Mouse (Mus musculus): Measurements from ENCODE around the gene B230118H07Rik.

Gene B230118H07Rik

GRCm38 (mm10) chr2:101638979-101639839 lies 10.1 kb downstream of the B230118H07Rik start:
- DNase-seq (ENCODE audit: low spot score) = peak; percentile 57

DNA sequence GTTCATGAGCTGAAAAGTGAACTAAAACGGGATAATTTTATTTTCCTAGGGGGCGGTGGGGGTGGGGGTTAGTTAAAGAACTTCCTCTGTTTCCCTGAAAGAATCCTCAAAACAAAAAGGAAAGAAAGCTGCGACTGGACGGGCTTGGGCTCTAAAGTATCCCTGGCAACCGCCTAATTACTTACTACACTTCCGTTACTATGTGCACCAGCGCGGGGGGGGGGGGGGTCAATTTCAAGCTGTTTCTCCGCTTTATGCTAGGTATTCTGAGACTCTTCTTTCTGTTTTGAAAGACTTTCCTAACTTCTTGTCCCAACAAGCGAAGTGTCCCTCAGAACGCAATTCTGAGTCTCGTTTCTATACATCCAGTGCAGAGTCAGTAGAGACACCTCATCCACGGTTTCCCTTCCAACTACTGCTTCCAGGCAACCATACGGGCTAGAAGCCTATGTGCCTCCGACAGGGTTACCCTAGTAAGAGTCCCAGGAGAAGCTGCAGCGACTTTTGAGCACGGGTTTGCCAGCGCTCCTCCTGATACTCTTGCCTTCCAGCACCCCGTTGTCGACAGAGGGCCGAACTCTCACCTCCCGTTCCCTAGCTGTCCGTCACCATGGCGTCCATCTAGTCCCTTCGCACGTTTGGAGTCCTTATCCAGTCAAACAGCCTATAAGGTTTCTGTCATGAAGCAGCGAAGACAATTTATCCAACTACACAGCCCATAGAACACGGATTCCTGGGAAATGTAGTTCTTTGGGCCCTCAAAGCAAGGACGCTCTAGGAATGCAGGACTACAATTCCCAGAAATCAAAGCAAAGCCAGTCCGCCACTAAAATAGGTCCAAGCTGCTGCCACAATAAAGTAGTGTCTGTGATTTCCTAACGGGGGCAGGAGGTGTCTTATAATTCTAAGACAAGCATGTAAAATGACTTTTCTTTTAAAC lies 20.8 kb downstream of the B230118H07Rik start:
- peak; percentile 99 for DNase-seq (ENCODE audit: low spot score)

DNA sequence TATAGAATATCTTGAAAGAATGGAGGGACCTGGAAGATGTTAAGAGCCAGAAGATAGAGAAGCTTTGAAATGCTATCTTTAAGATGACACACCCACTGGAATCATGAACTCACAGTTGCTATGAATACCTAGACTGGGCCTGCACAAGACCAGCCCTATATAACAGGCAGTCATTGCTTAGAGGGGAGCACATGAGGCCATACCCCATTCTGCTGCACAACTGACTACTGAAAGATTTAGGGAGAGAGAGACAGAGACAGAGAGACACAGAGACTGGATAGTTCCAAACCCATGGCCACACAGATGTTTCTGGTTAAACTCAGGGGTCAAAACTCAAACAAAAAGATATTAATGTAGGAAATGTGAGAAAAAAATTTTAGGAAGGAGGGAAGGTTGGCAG lies 22.1 kb downstream of the B230118H07Rik start:
- no peak for DNase-seq (ENCODE audit: low spot score)

DNA sequence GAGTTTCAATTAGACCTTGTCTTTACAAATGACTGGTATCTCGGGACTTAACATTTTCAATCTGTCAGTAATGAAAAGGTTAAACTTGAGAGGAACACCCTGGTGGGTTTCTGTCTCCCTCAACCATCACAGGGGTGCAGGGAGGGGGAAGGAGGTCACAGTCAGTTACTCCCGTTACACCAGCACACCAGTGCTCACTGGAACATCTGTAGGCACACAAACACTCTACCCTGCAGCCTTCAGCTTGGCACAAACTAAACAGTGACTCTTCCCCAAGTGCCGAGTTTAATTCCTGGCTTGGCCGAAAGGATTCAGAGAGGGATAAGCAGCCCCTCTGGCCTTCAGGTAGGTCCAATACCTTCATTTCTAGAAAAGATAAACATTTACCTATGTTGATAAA lies 24.8 kb downstream of the B230118H07Rik start, which contains the start of gene Rag2:
Gene Rag2 (plus strand): TSS at position 193 of the 400 bp plus-strand sequence.
- DNase-seq (ENCODE audit: low spot score) = no peak

DNA sequence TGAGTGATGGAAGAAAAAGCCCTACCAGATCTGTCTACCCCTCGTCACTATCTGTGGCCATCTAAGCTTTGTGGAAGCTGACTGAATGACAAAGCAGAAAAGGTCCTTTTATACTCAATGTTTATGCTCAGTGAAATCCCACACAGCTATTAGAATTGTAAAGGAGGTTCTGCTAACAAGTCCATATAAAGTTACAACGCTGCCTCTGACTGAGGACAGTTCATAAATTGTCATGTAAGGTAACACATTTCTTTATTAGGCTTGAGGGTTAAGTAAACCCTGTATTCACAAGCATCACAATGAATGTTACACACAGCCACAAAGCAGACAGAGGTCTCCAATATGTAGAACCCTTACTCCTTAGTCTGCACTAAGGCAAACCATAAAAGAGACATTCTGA lies 25.3 kb downstream of the B230118H07Rik start:
- DNase-seq (ENCODE audit: low spot score) = no peak

GRCm38 (mm10) chr2:101623042-101623441 lies 26.3 kb downstream of the B230118H07Rik start:
- DNase-seq (ENCODE audit: low spot score) = no peak

DNA sequence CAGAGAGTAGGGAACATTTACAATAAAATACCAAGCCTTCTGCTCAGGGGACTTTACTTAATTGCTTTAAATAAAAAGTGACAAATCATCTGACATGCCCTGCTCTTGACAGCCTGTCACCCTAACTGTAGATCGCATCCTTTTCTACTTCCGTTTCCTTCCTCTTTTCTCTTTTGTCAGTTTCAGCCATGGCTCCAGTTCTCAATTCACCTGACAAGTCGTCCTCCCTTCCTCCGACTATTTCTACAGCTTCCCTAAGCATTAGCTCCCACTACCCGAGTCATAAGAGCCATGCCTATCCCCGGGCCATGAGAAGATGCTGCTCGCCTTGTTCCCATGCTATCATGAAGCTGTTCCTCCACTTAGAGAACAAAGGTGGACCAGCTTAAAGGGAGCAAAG lies 27.7 kb downstream of the B230118H07Rik start:
- DNase-seq (ENCODE audit: low spot score) = no peak

DNA sequence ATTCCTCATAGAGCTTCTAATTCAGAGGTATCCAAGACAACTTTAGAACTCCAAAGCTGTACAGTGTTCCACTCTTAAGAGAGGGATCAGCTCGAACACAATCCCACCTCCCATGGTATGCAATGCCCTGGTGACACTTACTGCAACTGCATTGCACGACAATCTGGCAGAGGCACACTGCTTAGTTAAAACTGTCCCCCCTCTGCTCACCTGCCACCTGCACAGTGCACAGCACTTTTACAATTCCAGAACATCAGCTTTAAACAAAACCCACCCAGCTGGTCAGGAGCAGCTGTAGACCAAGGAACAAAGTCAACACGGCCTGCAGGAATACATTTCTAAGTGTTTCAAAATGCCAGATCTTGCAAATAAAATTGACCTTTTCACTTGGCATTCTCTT lies 28.4 kb downstream of the B230118H07Rik start:
- DNase-seq (ENCODE audit: low spot score) = no peak

GRCm38 (mm10) chr2:101618373-101618772 lies 31.0 kb downstream of the B230118H07Rik start:
- no peak for DNase-seq (ENCODE audit: low spot score)

DNA sequence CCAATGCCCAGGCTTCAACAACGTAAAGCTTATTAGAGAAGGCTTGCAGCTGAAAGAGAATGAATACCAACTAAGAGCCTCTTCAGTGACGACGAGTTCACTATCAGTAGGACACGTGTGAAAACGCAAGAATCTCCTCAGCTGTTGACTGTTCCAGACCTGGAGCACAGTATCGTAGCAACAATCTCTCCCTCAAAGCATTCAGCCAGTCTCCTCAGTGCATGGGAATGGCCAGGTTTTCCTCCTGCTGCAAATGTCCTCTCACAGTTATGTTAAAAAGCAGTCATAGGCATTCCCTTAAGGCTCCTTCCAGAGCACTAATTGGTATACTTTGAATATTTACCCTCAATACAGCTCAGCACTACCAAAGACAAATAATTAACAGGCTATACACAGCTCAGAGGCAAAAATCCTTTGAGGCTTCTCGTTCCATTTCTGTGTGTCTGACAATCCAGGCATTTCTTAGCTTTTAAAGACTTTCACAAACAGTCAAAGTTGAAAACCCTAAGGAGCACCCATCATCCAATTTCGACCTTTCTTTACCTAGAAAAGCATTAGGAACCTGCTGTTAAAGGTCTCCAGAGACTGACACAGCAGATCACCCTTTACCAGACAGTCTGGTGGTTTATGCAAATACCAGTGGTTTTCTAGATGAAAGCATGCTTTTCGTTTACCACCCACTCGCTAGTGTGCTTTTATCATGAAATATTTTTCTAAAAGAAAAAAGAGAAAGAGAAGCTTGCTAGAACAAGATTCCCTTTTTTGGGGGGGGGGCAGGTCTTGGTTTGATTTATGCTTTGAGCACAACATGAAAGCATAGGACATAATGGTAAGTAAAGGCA lies 33.6 kb downstream of the B230118H07Rik start:
- no peak for DNase-seq (ENCODE audit: low spot score)

DNA sequence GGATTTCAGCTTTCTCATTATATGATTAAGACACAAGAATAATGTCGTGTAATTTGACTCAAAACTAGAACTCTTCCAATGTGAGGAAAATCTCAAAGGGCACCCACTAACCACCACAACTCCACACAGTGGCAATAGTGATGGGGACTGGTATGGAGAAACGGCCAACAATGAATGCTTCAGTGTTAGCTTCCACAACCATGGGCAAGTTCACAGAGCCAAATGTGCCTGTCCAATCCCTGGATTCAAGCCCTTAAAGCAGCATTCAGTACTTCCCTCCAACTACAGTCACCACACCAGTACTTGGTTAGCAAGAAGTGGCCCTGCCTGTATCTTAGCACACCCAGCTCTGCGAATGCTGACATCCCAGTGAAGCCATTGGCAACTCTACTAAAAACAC lies 38.5 kb downstream of the B230118H07Rik start:
- DNase-seq (ENCODE audit: low spot score) = no peak

- DNase-seq (ENCODE audit: low spot score) = no peak
Measured at GRCm38 (mm10) chr2:101608232-101608894, 41.0 kb downstream of the B230118H07Rik start.

GRCm38 (mm10) chr2:101603099-101603498 lies 46.2 kb downstream of the B230118H07Rik start:
- no peak for DNase-seq (ENCODE audit: low spot score)

DNA sequence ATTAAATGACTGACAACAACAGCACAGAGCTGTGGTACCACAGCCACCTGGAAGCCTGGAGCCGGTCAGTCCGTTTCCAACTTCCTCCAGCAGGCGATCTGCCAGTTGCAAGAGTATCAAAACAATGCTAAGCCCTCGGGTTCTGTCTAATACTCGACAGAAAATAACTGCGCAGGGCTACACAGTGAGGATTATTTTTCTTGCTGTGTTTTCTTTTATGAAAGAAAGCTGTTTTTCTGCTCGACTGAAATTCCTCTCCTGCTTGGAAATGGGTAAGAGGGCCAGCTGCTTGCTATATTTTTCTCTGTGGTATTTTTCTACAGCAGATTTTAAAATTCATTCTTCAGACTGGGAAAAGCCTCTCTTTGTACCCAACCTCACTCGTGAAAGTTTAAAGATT lies 48.6 kb downstream of the B230118H07Rik start:
- DNase-seq (ENCODE audit: low spot score) = peak; percentile 47

DNA sequence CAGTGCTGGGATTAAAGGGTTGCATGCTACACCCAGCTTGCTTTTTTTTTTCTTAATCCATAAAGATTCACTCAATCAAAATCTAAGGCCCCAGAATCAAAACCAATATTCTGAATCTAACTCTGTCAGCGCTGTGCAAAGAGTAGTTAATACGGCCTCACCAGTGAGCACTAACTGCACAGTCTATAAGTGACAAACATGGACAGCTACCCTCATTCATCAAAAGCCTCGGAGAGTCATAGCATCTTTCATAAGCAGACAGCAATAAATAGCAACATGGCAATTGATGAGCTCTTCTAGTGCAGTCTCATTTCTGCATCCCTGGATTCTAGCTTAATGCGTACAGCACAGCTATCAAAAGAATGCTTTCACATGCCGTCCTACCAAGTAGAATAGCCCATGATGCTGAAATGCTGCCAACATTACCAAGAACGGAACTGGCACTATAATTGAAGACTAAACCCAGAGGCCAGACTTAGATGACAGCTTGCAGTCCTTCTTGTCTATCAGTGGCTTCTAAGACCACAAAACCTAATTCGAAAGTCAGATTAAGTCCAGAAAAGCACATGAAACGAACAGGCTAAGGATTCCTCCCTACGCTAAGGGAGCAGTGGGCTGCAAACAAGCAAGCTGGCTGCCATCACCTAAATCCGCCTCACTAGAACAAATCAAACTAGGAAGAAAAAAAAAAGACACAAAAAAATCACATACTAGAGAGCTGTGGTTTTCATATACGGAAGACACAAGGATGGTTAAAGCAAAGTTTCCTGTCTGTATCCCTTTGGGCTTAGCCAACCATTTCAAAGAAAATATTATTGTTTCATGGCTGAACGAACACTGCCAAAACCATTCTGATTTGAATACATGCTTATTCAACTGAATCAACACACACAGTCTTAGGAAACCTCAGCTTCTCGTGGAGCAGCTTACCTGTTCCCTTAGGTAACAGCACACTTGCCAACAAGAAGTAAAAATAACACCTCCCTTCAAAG lies 50.8 kb downstream of the B230118H07Rik start:
- no peak for DNase-seq (ENCODE audit: low spot score)

DNA sequence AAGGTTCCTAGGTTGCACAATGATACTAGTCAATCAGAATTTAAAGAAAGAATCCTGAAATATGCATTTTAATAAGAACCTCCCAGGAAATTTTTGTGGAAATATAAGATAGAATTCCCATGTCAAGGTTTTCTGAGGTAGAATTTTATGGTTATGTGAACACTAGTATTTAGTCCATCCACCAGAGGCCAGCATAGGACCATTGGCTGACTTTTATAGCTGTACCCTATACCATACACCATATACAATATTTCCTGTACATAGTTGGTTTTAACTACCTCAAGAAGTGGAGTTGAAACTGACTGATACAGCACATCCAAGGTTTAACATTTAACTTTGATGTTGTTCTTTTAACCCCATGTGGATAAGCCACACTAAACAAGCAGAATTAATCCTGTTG lies 52.1 kb downstream of the B230118H07Rik start:
- DNase-seq (ENCODE audit: low spot score) = no peak

GRCm38 (mm10) chr2:101594681-101595080 lies 54.7 kb downstream of the B230118H07Rik start:
- no peak for DNase-seq (ENCODE audit: low spot score)

DNA sequence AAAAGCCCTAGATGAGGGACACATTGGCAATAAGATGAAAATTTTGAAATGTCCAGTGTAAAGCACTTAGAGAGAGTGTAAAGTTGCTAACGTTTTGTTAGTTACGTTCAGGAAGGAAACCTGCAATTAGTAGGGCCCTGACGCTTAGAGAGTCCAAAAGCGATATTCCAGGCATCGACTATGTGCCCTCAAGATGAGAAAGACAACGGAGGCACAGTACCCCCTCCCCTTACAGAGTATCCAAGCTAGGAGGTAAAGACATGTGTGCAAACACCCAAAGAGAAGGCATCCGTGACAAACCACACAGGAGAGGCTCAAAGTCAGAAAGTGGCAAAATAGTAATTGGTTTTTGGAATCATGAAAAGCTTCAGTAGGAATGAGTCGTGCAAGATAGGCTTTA lies 56.4 kb downstream of the B230118H07Rik start:
- DNase-seq (ENCODE audit: low spot score) = no peak

DNA sequence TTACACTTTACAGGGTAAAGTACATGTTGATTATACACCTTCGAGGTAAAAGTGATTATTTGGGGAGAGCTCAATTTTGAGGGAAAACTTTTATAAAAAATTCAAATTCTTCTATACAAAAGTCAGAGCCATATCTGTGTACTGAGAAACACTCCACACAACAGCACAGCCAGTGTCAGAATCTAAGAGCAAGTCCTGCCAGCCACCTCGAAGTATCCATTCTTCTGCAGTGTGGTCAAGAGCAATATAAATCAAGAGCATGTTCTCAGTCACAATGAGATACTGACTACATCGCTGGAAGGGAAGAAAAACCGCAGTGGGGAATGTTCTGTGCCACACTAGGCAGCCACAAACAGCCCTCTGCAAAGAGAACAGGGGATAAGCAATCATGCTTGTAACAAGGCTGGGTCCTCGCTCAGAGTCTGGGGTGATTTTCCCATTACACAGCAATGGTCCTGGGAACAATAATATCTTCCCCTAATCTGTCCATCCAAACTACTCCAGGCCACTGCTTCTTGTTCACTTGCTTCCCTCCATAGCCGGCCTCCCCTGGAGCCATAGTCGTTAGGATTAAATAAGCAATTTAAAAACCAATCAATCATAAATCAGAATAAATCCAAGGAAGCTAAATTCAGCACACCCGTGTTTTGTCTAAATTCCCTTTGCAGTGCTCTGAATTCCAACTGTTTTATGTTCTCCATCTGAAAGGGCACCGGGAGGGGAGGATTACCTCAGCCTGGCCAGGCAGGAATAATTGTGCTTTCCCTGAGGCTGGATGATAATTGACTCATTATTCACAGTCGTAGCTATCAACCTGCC lies 57.1 kb downstream of the B230118H07Rik start:
- DNase-seq (ENCODE audit: low spot score) = peak; percentile 67
